In the genomic region with DNA sequence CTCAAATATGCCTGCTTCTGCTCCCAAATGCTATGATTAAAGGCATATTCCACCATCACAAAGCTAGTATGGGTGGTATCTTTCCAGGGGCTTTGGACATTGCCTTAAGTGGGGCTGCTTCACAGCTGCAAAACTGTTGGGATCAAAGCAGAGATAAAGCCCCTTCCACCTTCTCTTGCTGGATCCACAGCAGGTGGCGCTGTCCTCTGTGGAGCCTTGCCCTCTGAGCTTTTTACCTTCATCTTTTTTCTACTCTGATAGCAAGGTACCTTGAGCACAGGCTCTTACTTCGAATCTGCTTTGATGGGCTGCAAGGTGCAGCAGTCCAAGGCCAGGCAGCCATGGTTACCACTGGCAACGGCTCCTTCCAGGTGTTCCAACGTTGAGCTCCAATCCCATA, we compare ENCODE assay signal across 9 mouse cellular contexts. TPM values are rescaled to one million over a fixed set of nuclear protein-coding genes. Genes with fewer than 3 reads are reported as not detected.
DNase-seq lines count a peak whose midpoint lies in the region; ATAC-seq and TF ChIP-seq lines count a peak whose summit lies in the region.
"Had no signal": no experiment of that assay in that cellular context is flagged by ENCODE, and none has a peak within 500 bp of the region (broad histone marks: within the 10 kb centered on the region; RNA-seq: fewer than 3 reads in every experiment).

No protein-coding gene starts in this region.

- ATAC-seq in heart, postnatal 0 days (ENCODE audit: insufficient read depth, low read depth): no peak
- no peak for ATAC-seq in forebrain, embryonic 11.5 days (replicated peaks; ENCODE audit: low FRiP score)
- no peak for ATAC-seq in forebrain, embryonic 12.5 days (ENCODE audit: low FRiP score)

- peaks cover 1% of the 10 kb centered on the region; the same call in 1 of the 2 replicates for H3K4me1 ChIP-seq in heart, postnatal 0 days (ENCODE audit: control insufficient read depth, insufficient read depth)
- H3K4me1 ChIP-seq in spleen, adult 2 months (ENCODE audit: control insufficient read depth, insufficient read depth, insufficient read length): no peaks in the 10 kb centered on the region
- H3K4me1 ChIP-seq in megakaryocyte, embryonic 14.5 days: peaks cover 73% of the 10 kb centered on the region
- H3K4me1 ChIP-seq in forebrain, embryonic 11.5 days (replicated peaks; ENCODE audit: control insufficient read depth, insufficient read depth, low read length): no peaks in the 10 kb centered on the region
- no peaks in the 10 kb centered on the region for H3K4me1 ChIP-seq in forebrain, embryonic 12.5 days

- TF ChIP-seq CTCF in heart, postnatal 0 days (IDR thresholded peaks at IDR 0.05; ENCODE audit: low read depth): peak; percentile 55
- peak; percentile 37; the same call in 1 of the 2 replicates for TF ChIP-seq CTCF in spleen, adult 2 months (IDR thresholded peaks at IDR 0.05; ENCODE audit: extremely low read depth, insufficient read depth, insufficient read length, insufficient replicate concordance)

- H3K27me3 ChIP-seq in heart, postnatal 0 days (ENCODE audit: control insufficient read depth, insufficient read depth, low read length): no peaks in the 10 kb centered on the region
- no peaks in the 10 kb centered on the region for H3K27me3 ChIP-seq in spleen, adult 2 months (ENCODE audit: control insufficient read depth, insufficient read depth, low read length)
- H3K27me3 ChIP-seq in megakaryocyte, embryonic 14.5 days (replicated peaks): peaks cover 3% of the 10 kb centered on the region
- H3K27me3 ChIP-seq in forebrain, embryonic 11.5 days (ENCODE audit: control insufficient read depth, insufficient read depth, low read length): no peaks in the 10 kb centered on the region
- H3K27me3 ChIP-seq in forebrain, embryonic 12.5 days: peaks cover 3% of the 10 kb centered on the region; the same call in 1 of the 2 replicates

- H3K4me3 ChIP-seq in heart, postnatal 0 days (ENCODE audit: low read depth, low read length): no peak overlapping the region
- no peak overlapping the region for H3K4me3 ChIP-seq in spleen, adult 2 months (ENCODE audit: extremely low read depth, insufficient read depth, insufficient read length)
- peak overlapping the region; percentile 80 for H3K4me3 ChIP-seq in megakaryocyte, embryonic 14.5 days (replicated peaks)
- H3K4me3 ChIP-seq in forebrain, embryonic 11.5 days (ENCODE audit: low read depth, low read length): no peak overlapping the region
- H3K4me3 ChIP-seq in forebrain, embryonic 12.5 days (replicated peaks): no peak overlapping the region

- H3K9ac ChIP-seq in heart, postnatal 0 days (replicated peaks; ENCODE audit: low read depth, low read length): no peak overlapping the region
- H3K9ac ChIP-seq in forebrain, embryonic 11.5 days (ENCODE audit: low read length): no peak overlapping the region
- H3K9ac ChIP-seq in forebrain, embryonic 12.5 days: no peak overlapping the region

- no peaks in the 10 kb centered on the region for H3K9me3 ChIP-seq in heart, postnatal 0 days (replicated peaks; ENCODE audit: control insufficient read depth, low read length)
- no peaks in the 10 kb centered on the region for H3K9me3 ChIP-seq in megakaryocyte, embryonic 14.5 days
- H3K9me3 ChIP-seq in forebrain, embryonic 11.5 days (ENCODE audit: control insufficient read depth, low read length): no peaks in the 10 kb centered on the region
- H3K9me3 ChIP-seq in forebrain, embryonic 12.5 days: no peaks in the 10 kb centered on the region

- no peak for DNase-seq in heart, postnatal 0 days (ENCODE audit: low spot score)
- no peak for DNase-seq in heart, adult 8-10 months (ENCODE audit: low spot score)
- DNase-seq in spleen, adult 2 months (ENCODE audit: low read depth in 1 of 2, low spot score in 2 of 2): no peak
- no peak for DNase-seq in spleen, adult 12 weeks (ENCODE audit: low spot score)
- DNase-seq in embryo, embryonic 11 days: peak; percentile 55
- no peak for DNase-seq in forebrain, embryonic 11.5 days (ENCODE audit: low spot score)

- no peak overlapping the region for H3K4me2 ChIP-seq in heart, postnatal 0 days (ENCODE audit: low read depth, low read length)
- no peak overlapping the region for H3K4me2 ChIP-seq in forebrain, embryonic 11.5 days (ENCODE audit: low read depth, low read length, severe bottlenecking)
- no peak overlapping the region for H3K4me2 ChIP-seq in forebrain, embryonic 12.5 days

- no peak overlapping the region for H3K27ac ChIP-seq in heart, postnatal 0 days (ENCODE audit: low read depth)
- no peak overlapping the region for H3K27ac ChIP-seq in spleen, adult 2 months (ENCODE audit: insufficient read depth, low read length)
- H3K27ac ChIP-seq in forebrain, embryonic 11.5 days (ENCODE audit: low read depth, low read length): no peak overlapping the region
- H3K27ac ChIP-seq in forebrain, embryonic 12.5 days: no peak overlapping the region

- no peak for TF ChIP-seq POLR2A in spleen, adult 2 months (IDR thresholded peaks at IDR 0.05; ENCODE audit: low read depth, low read length)

- TF ChIP-seq EP300 in heart, postnatal 0 days (IDR thresholded peaks at IDR 0.05; ENCODE audit: low read depth): no peak

- H3K36me3 ChIP-seq in heart, postnatal 0 days (replicated peaks; ENCODE audit: control insufficient read depth, insufficient read depth, low read length): no peaks in the 10 kb centered on the region
- H3K36me3 ChIP-seq in spleen, adult 2 months (ENCODE audit: control insufficient read depth, insufficient read depth, low read length): no peaks in the 10 kb centered on the region
- H3K36me3 ChIP-seq in megakaryocyte, embryonic 14.5 days (replicated peaks; ENCODE audit: low read length): no peaks in the 10 kb centered on the region
- H3K36me3 ChIP-seq in forebrain, embryonic 11.5 days (ENCODE audit: control insufficient read depth, insufficient read depth, low read length): no peaks in the 10 kb centered on the region
- no peaks in the 10 kb centered on the region for H3K36me3 ChIP-seq in forebrain, embryonic 12.5 days (replicated peaks)

- WGBS in heart, postnatal 0 days: 50% methylated on average over 4 of the region's 4 CpGs
- WGBS in spleen, adult 2 months: 41% methylated on average over 4 of the region's 4 CpGs
- WGBS in forebrain, embryonic 11.5 days: 50% methylated on average over 4 of the region's 4 CpGs
- WGBS in forebrain, embryonic 12.5 days: 52% methylated on average over 4 of the region's 4 CpGs

RNA-seq across cellular contexts. Expression of a gene that starts 49.9 kb away (rescaled TPM):
- total RNA-seq in heart, postnatal 0 days (2014; rRNA removed; ENCODE audit: low replicate concordance): 18.7 and 20.9 TPM in 2 replicates
- 8.0 and 8.2 TPM in 2 replicates for polyA plus RNA-seq in heart, postnatal 0 days (2015; fragmentation: Nextera tagmentation; extraction: Ambion mirVana)
- 10 to 100 TPM; 15.5 to 20.3 (median 16.8) TPM for total RNA-seq in heart, adult 8-10 months (2022)
- polyA plus RNA-seq in spleen, adult 2 months (2012; rRNA removed): 5.6 and 6.4 TPM in 2 replicates
- polyA plus RNA-seq in megakaryocyte, embryonic 14.5 days (2012; ENCODE audit: insufficient read depth, low replicate concordance): 3.5 and 10.5 TPM in 2 replicates
- polyA plus RNA-seq in forebrain, embryonic 11.5 days (2014; fragmentation: Nextera tagmentation; extraction: Ambion mirVana): 40.2 and 44.0 TPM in 2 replicates
- polyA plus RNA-seq in forebrain, embryonic 12.5 days (2016; fragmentation: Nextera tagmentation; extraction: Ambion mirVana): 31.4 and 32.9 TPM in 2 replicates

RNA-seq across cellular contexts. Expression of a gene that starts 50.2 kb away (rescaled TPM):
- total RNA-seq in heart, postnatal 0 days (2014; rRNA removed; ENCODE audit: low replicate concordance): not detected in 2 replicates
- 0.14 TPM in 1 of 2 replicates, not detected in the other for polyA plus RNA-seq in heart, postnatal 0 days (2015; fragmentation: Nextera tagmentation; extraction: Ambion mirVana)
- not detected for total RNA-seq in heart, adult 8-10 months (2022)
- polyA plus RNA-seq in spleen, adult 2 months (2012; rRNA removed): not detected in 2 replicates
- polyA plus RNA-seq in megakaryocyte, embryonic 14.5 days (2012; ENCODE audit: insufficient read depth, low replicate concordance): not detected in 2 replicates
- 0.57 and 0.60 TPM in 2 replicates for polyA plus RNA-seq in forebrain, embryonic 11.5 days (2014; fragmentation: Nextera tagmentation; extraction: Ambion mirVana)
- polyA plus RNA-seq in forebrain, embryonic 12.5 days (2016; fragmentation: Nextera tagmentation; extraction: Ambion mirVana): 0.18 and 0.36 TPM in 2 replicates
- total RNA-seq: left cerebral cortex, postnatal 25 days had no signal
